ENCODE assay signal across 19 mouse cellular contexts in genomic region chr1:41674086-41674485, GRCm38 (mm10).
"Had no signal": no experiment of that assay in that cellular context is flagged by ENCODE, and none has a peak within 500 bp of the region (broad histone marks: within the 10 kb centered on the region; RNA-seq: fewer than 3 reads in every experiment).

No protein-coding gene starts in this region.

- H3K4me1 ChIP-seq: midbrain, embryonic 12.5 days; neural tube, embryonic 13.5 days; neural tube, embryonic 15.5 days had no signal

- H3K27me3 ChIP-seq: midbrain, embryonic 12.5 days; neural tube, embryonic 13.5 days; neural tube, embryonic 15.5 days had no signal

- H3K4me3 ChIP-seq: midbrain, embryonic 10.5 days; midbrain, embryonic 12.5 days; myocyte; neural tube, embryonic 13.5 days; neural tube, embryonic 15.5 days had no signal

- H3K27ac ChIP-seq: midbrain, embryonic 10.5 days; midbrain, embryonic 12.5 days; neural tube, embryonic 13.5 days; neural tube, embryonic 15.5 days had no signal

- H3K9me3 ChIP-seq: midbrain, embryonic 10.5 days; midbrain, embryonic 12.5 days; neural tube, embryonic 13.5 days; neural tube, embryonic 15.5 days had no signal

- H3K4me2 ChIP-seq: lung, embryonic 14.5 days; midbrain, embryonic 12.5 days; neural tube, embryonic 13.5 days; neural tube, embryonic 15.5 days had no signal

- ATAC-seq: midbrain, embryonic 16.5 days had no signal

- H3K9ac ChIP-seq: lung, embryonic 14.5 days; midbrain, embryonic 12.5 days; neural tube, embryonic 13.5 days; neural tube, embryonic 15.5 days had no signal

- H3K36me3 ChIP-seq: midbrain, embryonic 10.5 days; midbrain, embryonic 12.5 days; neural tube, embryonic 13.5 days; neural tube, embryonic 15.5 days had no signal

- DNase-seq: lung, adult 18-20 months; lung, embryonic 14.5 days; lung, postnatal 10 days; lung, postnatal 4 days; midbrain, embryonic 14.5 days; retina, postnatal 1 day; right cerebral cortex, adult 18-20 months; right cerebral cortex, postnatal 25 days; right cerebral cortex, postnatal 4 days; spleen, adult 18-20 months; thymus, adult 18-20 months; thymus, postnatal 14 days; thymus, postnatal 36 days had no signal
